Mouse (Mus musculus): ENCODE results near the gene Chac1. TPM values are rescaled to one million over a fixed set of nuclear protein-coding genes. Genes with fewer than 3 reads are reported as not detected.

The Chac1 gene
- total RNA-seq, 2 experiments from 2014 or later = 4.0 to 7.0 TPM

DNA sequence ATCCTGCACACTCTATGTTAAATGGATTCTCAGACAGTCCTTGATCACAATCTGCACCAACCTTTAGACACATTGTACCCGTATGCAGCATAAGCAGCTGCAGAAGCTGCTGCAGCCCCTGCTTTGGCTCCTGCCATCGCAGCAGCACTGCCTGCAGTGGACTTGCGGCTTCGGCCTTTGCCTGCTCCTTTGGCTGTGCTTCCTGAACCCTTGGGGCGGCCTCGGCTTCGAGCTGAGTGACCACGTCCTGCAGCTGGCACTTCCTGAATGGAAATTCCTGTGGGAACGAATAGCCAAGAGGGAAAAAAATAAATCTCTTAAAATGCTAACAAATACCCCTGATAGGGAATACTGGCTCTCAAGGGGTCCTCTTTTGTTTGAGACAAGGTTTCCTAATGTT is 26.3 kb downstream of the Chac1 start:
- DNase-seq = no peak

DNA sequence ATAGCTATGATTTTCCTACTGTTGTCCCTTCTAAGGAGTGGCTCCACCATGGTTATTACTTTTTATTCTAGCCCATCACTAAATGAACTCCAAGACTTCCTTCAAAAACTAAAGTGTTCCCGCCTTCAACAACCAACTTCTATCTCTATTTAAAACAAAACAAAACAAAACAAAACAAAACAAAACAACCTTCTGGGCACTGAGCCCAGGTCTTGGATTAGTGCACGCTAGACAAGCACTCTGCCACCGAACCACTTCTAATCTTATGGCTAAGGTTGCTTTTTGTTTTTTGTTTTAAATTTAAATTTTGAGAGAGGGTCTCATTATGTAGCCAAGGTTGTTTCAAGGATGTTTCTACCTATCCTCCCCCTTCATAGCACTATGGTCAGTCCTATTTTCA is 26.8 kb downstream of the Chac1 start:
- DNase-seq = no peak

DNA sequence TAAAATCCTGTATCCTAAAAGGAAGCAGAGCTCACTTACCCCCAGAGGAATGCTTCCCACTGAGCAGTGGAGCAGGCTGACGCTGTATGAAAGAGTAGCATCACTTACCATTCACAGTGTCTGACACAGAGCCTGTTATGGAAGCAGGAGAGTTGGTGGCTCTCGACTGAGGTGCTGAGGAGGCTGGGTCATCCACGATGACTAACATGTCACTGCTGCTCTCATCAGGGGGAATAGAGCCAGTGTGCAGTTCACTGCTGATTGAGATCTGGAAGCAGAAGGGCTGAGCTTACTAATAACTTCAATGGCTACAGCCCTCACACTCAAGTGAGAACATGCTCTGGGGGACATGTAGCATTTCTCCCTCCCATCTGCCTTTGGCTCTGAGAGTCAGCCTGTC is 28.4 kb downstream of the Chac1 start:
- no peak for DNase-seq

DNA sequence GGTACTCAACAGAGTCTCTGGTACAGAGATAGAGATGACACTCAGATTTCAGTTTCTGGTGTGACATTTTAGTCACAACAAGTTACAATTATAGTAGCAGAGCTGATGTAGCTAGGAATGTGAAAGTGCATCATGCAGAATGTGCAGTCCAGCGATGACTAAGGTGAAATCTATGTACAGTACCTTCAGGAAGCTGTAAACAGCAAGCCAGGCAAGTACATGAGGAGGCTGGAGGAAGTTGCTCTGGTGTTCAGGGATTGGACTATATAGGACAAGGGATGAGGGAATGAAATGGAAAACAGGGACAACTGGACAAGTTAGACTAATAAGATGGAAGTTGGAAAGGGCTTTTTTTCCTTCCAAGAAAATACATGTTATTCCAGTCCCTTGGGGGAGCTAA is 37.2 kb downstream of the Chac1 start:
- no peak for DNase-seq

DNA sequence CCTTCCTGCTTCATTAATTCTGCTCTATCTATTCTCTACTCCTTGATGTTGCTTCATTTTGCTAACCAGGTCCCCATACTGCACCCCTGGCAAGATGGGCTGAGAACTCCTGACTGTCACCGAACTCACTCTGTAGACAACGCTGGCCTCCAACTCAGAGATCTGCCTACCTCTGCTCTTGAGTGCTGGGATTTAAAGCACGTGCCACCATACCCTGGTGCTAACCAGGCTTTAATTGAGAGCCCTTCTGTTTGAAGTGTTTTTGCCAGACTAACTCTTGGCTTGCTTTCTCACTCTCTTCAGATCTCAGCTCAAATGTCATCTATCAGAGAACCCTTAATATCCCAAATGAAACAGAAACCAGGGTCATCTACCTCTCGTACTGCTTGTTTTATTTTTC is 39.0 kb downstream of the Chac1 start:
- no peak for DNase-seq

DNA sequence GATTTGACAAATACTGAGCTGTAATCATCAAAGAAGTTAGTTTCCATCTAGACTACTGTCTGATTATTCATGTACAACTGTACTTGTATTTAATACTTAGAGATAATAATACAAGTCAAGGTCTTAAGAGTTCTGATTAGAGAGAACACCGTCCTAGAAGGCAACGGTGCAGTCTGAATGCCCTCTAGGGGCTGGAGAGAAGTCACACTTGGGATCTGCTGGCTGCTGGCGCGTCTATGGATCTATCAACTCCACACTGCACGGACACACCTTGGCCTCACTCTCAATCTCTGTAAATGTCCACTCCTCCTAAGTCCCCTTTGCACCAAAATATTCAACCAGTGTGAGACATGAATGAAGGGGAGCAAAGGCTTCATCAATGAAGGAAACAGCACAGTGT is 47.2 kb downstream of the Chac1 start:
- no peak for DNase-seq

DNA sequence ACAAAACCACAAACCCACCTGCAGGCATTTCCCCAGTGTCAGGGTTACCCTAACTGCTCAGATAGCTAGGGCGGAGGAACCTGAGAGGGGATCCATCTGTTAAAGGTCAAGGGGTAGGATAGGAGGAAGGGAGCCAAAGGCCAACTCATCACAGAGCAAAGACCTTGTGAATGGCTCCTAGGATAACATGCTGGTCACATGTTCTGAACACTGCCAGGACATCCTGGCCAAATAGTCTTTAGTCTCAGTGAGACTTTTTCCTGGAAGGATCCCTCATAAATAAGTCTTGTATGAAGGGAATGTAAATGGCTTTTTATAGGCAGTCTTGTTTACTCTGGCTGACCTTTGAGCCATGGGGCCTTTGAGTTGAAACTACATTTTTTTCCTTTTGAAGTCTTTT is 47.6 kb downstream of the Chac1 start:
- DNase-seq = no peak

DNA sequence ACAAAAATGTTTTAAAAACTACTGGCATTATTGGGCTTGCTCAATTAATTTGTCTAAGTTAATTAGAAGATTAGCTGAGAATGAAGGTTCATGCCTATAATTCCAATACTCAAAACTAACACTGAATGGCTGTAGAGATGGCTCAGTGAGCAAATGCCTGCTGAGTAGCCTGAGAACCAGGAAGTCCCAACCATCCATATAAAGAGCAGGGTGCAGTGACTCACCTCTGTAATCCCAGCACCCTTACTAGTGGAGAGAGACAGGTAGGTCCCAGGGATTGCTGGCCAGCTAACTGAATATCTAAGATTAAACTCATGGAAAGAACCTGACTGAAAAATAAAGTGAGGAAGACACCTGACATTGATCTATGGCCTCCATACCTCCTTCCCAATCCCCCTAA is 48.3 kb downstream of the Chac1 start:
- DNase-seq = no peak

Other genes starting within 250 kb of the Chac1 start
- gene Rad51, start 238.4 kb upstream of the Chac1 start, total RNA-seq (2021) = under 1 TPM; 0.60 to 0.64 TPM
- gene Rmdn3, start 194.2 kb upstream of the Chac1 start, total RNA-seq (2021) = 10 to 100 TPM; 19.4 to 20.4 TPM
- gene Gchfr, start 183.5 kb upstream of the Chac1 start, total RNA-seq (2021) = 10 to 100 TPM; 13.1 to 14.1 TPM
- gene Gm14137, start 176.7 kb upstream of the Chac1 start, total RNA-seq (2021) = not detected
- 10 to 100 TPM; 13.6 to 15.0 TPM for gene Zfyve19, start 142.6 kb upstream of the Chac1 start, total RNA-seq (2021)
- 1 to 10 TPM; 7.3 to 7.6 TPM for gene Dnajc17, start 142.4 kb upstream of the Chac1 start, total RNA-seq (2021)
- gene Ppp1r14d, start 121.3 kb upstream of the Chac1 start, total RNA-seq (2021) = not detected
- under 1 TPM in 1 of 2 experiments, not detected in 1; 0.41 TPM for gene Spint1, start 113.9 kb upstream of the Chac1 start, total RNA-seq (2021)
- gene Rhov, start 80.0 kb upstream of the Chac1 start, total RNA-seq (2021) = not detected
- gene Vps18, start 62.5 kb upstream of the Chac1 start, total RNA-seq (2021) = 10 to 100 TPM; 13.2 to 13.5 TPM
- gene Dll4, start 25.4 kb upstream of the Chac1 start, total RNA-seq (2021) = 10 to 100 TPM; 13.3 to 19.6 TPM
- gene Ino80, start 126.5 kb downstream of the Chac1 start, total RNA-seq (2021) = 10 to 100 TPM in 1 of 2 experiments, 1 to 10 TPM in 1; 9.9 to 10.7 TPM
- under 1 TPM; 0.25 to 0.44 TPM for gene Exd1, start 196.4 kb downstream of the Chac1 start, total RNA-seq (2021)
- gene Chp1, start 196.5 kb downstream of the Chac1 start, total RNA-seq (2021) = 10 to 100 TPM; 81.5 to 91.6 TPM